Mouse (Mus musculus) erythroblast, adult 5-6 weeks (primary cell): Measurements from ENCODE around the gene F2rl3. TPM values are rescaled to one million over a fixed set of nuclear protein-coding genes. Genes with fewer than 3 reads are reported as not detected.

Experiments used
- ATAC-seq: replicated peaks from 2 replicates; pipeline ENCODE4 v1.8.0; 2016; ENCODE audit warnings: moderate number of reproducible peaks, mild to moderate bottlenecking, moderate TSS enrichment, inconsistent platforms; ENCODE audit not compliant: poor library complexity, low FRiP score, severe bottlenecking
- total RNA-seq, 2 experiments: library from RNA; stranded (forward) in 1 of 2; stranded (reverse) in 1 of 2; fragments of 150-400 nt in 1 of 2; fragments of 200-764, 138-1000 nt in 1 of 2; gene quantifications; 2 replicates each; pipeline versions ENCODE4 v1.2.3 to v1.2.4; 2015 to 2017; ENCODE audit warnings: low replicate concordance in 2 of 2

The F2rl3 gene
- total RNA-seq (2015; ENCODE audit: low replicate concordance) (not detected in 2 replicates), total RNA-seq (2017; ENCODE audit: low replicate concordance) (0.98 TPM in 1 of 2 replicates, not detected in the other)

GRCm38 (mm10) chr8:72761322-72762051, at the start of gene F2rl3:
Gene F2rl3 (plus strand): TSS chr8:72761880.
- no peak for ATAC-seq

- ATAC-seq: no peak
Measured at GRCm38 (mm10) chr8:72712569-72712968, 49.1 kb upstream of the F2rl3 start.

- ATAC-seq: peak; percentile 57
Measured at GRCm38 (mm10) chr8:72716594-72716993, 45.1 kb upstream of the F2rl3 start.

- ATAC-seq: no peak
Measured at GRCm38 (mm10) chr8:72720541-72720940, 41.1 kb upstream of the F2rl3 start.

- peak; percentile 98 for ATAC-seq
Measured at GRCm38 (mm10) chr8:72722769-72723650, 38.7 kb upstream of the F2rl3 start, which contains the start of gene Sin3b. Gene Sin3b (plus strand): TSS chr8:72723285.

- no peak for ATAC-seq
Measured at GRCm38 (mm10) chr8:72723651-72724001, 38.1 kb upstream of the F2rl3 start.

- ATAC-seq: no peak
Measured at GRCm38 (mm10) chr8:72728636-72729035, 33.0 kb upstream of the F2rl3 start.

GRCm38 (mm10) chr8:72735001-72735400, 26.7 kb upstream of the F2rl3 start:
- ATAC-seq: no peak

GRCm38 (mm10) chr8:72736868-72737267, 24.8 kb upstream of the F2rl3 start:
- ATAC-seq: no peak

- ATAC-seq: peak; percentile 69; the same call in 1 of the 2 replicates
Measured at GRCm38 (mm10) chr8:72746061-72746460, 15.6 kb upstream of the F2rl3 start.

- ATAC-seq: no peak
Measured at GRCm38 (mm10) chr8:72749846-72750245, 11.8 kb upstream of the F2rl3 start.

GRCm38 (mm10) chr8:72750266-72750665, 11.4 kb upstream of the F2rl3 start:
- no peak for ATAC-seq

GRCm38 (mm10) chr8:72751126-72751525, 10.6 kb upstream of the F2rl3 start:
- ATAC-seq: no peak

- no peak for ATAC-seq
Measured at GRCm38 (mm10) chr8:72752289-72752688, 9.4 kb upstream of the F2rl3 start.

GRCm38 (mm10) chr8:72753165-72753564, 8.5 kb upstream of the F2rl3 start:
- no peak for ATAC-seq

GRCm38 (mm10) chr8:72753781-72754180, 7.9 kb upstream of the F2rl3 start:
- ATAC-seq: no peak

GRCm38 (mm10) chr8:72756031-72756430, 5.6 kb upstream of the F2rl3 start:
- ATAC-seq: no peak

- no peak for ATAC-seq
Measured at GRCm38 (mm10) chr8:72756771-72757390, 4.8 kb upstream of the F2rl3 start.

- no peak for ATAC-seq
Measured at GRCm38 (mm10) chr8:72757426-72758195, 4.1 kb upstream of the F2rl3 start.

- no peak for ATAC-seq
Measured at GRCm38 (mm10) chr8:72758310-72758709, 3.4 kb upstream of the F2rl3 start.
